Mouse (Mus musculus) large intestine, adult 2 months (tissue): ENCODE data around the gene Cyp2r1. TPM values are rescaled to one million over a fixed set of nuclear protein-coding genes. Genes with fewer than 3 reads are reported as not detected.
"Not testable (repeated sequence)": the region's sequence is repeated elsewhere in the genome, so short reads cannot be mapped to it uniquely, and the experiment has no call there.

Source experiments
- DNase-seq: peaks from one replicate; pipeline ENCODE4 v3.0.0-alpha.2; 2012; ENCODE audit warnings: low read depth, low spot score
- WGBS: fragments of 180-500 bp; shearing (Covaris S2); methylation state at CpG from one replicate; pipeline ENCODE4 v1.1.7; 2018; 5-methylcytosine and 5-hydroxymethylcytosine counted together
- polyA plus RNA-seq: library from polyadenylated mRNA; depleted of rRNA; stranded (reverse); fragments of >200 nt; gene quantifications from 2 replicates; pipeline ENCODE4 v1.2.3, GENCODE M21; 2012; rRNA removed

Gene Cyp2r1
- polyA plus RNA-seq, result 0.47 and 0.50 TPM in 2 replicates

DNA sequence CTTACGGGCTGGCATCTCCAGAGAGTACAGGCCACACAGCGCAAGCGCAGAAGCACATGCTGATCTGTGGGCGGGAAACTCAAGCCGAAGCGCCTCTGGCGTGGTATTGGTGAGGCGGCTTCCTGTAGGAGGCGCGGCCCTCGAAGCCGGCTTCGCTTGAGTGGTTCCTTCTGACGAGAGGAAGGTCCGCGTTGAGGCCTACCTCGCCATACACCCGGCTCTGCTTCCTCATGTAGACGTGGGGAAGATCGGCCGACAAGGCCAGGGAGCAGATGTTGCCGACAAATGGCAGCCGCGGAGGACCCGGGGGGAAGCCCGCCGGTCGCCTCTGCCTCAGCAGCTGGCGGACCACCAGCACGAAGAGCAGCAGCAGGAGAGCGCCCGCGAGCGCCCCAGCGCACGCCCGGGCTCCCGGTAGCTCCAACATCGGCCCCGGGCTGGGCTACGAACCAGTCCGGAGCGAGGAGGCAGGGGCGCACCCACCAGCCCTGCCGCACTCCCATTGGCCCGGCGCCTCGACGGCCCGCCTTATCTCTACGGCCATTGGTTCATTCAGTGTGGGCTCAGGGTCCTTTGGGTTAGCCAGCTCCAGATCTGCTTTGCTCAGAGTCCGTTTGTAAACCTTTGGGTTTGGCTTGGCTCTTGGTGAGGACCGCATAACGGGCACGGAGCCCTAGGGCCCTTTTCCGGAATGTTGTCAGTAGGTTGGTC, at the start of gene Cyp2r1:
Gene Cyp2r1, minus strand, starts transcription at position 442 of the 711 bp plus-strand sequence.
- peak; percentile 65 for DNase-seq
- WGBS, result 4% methylated on average over 56 of the region's 56 CpGs

DNA sequence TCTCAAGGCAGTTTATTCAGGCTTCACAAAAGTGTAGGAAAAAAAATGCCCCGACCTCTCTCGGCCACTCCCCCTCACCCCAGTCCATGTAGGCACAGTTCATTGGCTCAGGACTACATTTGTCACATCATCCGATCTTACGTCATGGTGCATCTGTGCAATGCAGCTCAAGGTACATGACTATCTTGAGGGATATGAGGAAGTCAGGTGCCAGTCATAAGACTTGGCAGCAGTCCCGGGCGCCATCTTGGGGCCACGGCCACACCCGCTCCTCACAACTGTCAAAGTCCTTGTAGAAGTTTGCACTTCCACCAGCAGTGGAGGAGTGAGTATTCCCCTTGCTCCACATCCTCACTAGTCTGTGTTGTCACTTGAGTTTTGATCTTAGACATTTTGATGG, 31.6 kb upstream of the Cyp2r1 start:
- 84% methylated on average over 8 of the region's 8 CpGs for WGBS
- DNase-seq, result not testable (repeated sequence)

GRCm38 (mm10) chr7:114582441-114582840, 19.7 kb upstream of the Cyp2r1 start:
- no peak for DNase-seq
- WGBS, result 17% methylated on average over 2 of the region's 2 CpGs

DNA sequence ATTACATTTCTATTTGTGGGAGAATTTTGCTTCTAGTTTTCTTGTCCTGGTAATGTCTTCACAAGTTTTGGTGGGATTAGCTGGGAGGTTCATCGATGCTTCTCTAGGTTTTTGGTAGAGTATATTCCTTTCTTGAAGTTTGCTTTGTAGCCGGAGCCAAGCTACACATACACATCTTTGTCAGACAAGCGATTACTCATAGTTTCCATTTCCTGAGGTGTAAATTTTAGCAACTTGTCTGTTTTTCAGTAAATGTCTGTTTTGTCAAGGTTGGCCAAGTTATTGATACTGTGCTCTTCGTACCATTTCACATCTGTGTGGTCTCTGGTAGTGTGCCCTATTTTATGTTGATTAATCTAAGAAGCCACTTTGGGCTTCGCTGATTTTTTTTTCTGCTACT, 18.4 kb upstream of the Cyp2r1 start:
- 70% methylated on average over 5 of the region's 5 CpGs for WGBS
- DNase-seq, result no peak

DNA sequence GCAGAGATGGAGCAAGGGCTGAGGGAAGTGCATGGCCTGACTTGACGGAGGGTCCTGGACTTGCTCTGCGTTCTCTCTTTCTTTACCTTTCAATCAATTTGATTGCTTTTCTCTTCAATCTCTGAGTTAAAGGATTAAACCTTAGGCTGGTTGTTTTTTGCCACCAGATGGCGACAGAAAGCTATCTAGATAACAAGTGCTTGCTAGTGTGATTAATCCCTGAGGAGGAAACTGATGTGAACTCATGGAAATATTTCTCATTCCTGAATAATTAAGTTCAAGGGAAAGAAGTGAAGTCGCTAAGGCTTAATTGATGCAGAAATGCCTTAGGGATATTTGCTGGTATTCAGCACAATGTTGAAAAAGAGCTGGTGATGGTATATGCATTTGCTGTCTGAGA, 17.7 kb upstream of the Cyp2r1 start:
- peak; percentile 21 for DNase-seq
- 4% methylated on average over 4 of the region's 4 CpGs for WGBS

GRCm38 (mm10) chr7:114577665-114578064, 14.9 kb upstream of the Cyp2r1 start:
- WGBS, result 84% methylated on average over 1 of the region's 1 CpGs
- DNase-seq, result no peak

DNA sequence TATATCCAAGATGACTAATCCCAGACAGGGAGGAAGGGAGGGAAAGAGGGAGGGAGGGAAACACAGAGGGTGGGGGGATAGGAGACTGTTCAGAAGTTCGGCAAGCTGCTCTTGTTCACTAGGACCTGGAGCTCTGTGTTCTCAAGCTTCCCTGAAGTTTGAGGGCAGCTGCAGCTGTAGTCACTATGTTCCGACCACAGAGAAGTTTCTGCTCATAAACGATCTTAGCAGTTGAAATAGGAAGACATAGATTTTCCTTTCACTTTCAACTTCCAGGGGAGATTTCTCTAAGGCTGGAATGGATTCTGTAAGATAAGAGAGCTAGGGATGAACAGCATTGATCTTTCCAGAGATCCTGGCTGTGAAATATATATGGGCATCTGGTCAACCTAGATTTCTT, 14.2 kb upstream of the Cyp2r1 start:
- DNase-seq, result no peak
- 6% methylated on average over 3 of the region's 3 CpGs for whole genome bisulfite sequencing

DNA sequence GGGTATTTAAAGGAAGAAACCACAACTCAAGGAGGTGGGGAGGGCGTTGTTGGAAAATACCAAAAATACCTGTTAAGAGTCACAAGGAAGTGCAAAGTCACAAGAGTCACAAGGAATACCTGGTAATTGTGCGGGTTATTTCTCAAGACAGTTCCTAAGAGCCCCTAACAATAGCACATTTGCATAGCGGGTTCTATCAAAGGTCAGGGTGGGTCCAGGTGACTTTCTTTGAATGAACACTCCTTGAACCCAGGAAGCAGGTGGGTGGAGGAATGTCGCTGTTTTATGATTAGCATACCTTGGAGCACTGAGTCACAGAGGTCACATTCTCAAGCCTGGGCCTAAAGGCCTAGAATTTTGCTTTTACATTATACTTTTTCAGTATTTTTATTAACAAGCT, 11.1 kb upstream of the Cyp2r1 start:
- WGBS, result 92% methylated on average over 4 of the region's 4 CpGs
- not testable (repeated sequence) for DNase-seq

DNA sequence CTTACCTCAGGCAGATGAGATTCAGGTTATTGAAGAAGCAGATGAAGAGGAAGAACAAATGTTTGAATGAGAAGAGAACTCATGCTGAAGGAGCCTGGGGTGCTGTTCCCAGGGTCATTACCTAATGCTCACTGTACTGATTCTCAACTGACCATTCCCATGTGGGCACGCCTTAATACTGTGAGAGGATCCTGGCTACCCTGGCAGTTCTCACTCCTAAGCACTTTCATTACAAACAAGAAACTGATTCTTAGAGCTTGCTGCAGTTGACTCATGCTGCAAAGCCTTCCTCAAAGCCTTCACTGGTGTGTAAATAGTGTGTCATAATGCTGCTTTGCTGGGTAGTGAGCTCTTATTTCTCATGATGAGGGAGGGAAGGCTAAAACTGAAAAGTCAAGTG, 26.6 kb downstream of the Cyp2r1 start:
- WGBS, result 98% methylated on average over 1 of the region's 1 CpGs
- DNase-seq, result no peak

GRCm38 (mm10) chr7:114526245-114526644, 36.5 kb downstream of the Cyp2r1 start:
- WGBS, result 86% methylated on average over 1 of the region's 1 CpGs
- DNase-seq, result no peak

DNA sequence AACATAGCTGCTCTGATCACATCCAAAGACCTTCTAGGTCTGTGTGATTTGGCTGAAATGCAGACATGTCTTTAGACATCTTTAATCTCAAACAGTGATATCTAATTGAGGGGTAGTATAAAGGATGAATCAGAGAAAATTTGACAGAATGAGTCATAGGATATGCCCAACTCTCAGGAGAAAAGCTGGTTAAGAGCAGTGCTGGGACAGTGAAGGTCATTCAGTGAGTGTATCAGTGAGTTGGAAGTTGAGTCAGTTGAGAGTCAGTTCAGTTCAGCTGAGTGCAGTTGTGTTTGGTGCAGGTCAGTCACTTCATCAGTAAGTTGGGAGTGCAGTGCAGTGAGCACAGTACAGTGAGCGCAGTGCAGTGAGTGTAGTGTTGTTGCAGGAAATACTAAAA, 42.6 kb downstream of the Cyp2r1 start:
- DNase-seq, result no peak
- WGBS, result 100% methylated on average over 1 of the region's 1 CpGs

- WGBS, result 83% methylated on average over 2 of the region's 2 CpGs
- DNase-seq, result no peak
These were observed 53.9 kb downstream of the Cyp2r1 start for GRCm38 (mm10) chr7:114508879-114509278.

Other genes starting within 250 kb of the Cyp2r1 start
- gene Pde3b, start 147.7 kb downstream of the Cyp2r1 start, polyA plus RNA-seq, result 3.8 and 4.2 TPM in 2 replicates
- not detected in 2 replicates for gene Calca, start 73.4 kb upstream of the Cyp2r1 start, polyA plus RNA-seq
- gene Calcb, start 155.7 kb upstream of the Cyp2r1 start, polyA plus RNA-seq, result 2.1 and 2.7 TPM in 2 replicates
- 3.0 and 3.1 TPM in 2 replicates for gene Insc, start 180.7 kb upstream of the Cyp2r1 start, polyA plus RNA-seq